Mouse (Mus musculus) stomach, postnatal 0 days (tissue): Measurements from ENCODE around the gene Zfhx3. TPM values are rescaled to one million over a fixed set of nuclear protein-coding genes. Genes with fewer than 3 reads are reported as not detected.

ENCODE experiments used
- ATAC-seq: fragments of 200-750 bp; cut with Nextera tagmentation; 2 replicates; pipeline ENCODE4 v1.8.0; 2017; ENCODE audit not compliant: low FRiP score, low TSS enrichment
- DNase-seq: peaks from one replicate; pipeline ENCODE4 v3.0.0-alpha.2; 2016; ENCODE audit warnings: low spot score
- H3K27ac ChIP-seq: fragments of 300-500 bp; sonication (generic); replicated peaks from 2 replicates; pipeline ENCODE4 v1.5.1; 2014; ENCODE audit warnings: mild to moderate bottlenecking, control low read depth
- H3K27me3 ChIP-seq: fragments of 300-500 bp; sonication (generic); 2 replicates; pipeline ENCODE4 v1.6.1; 2014; ENCODE audit warnings: low read length; ENCODE audit not compliant: control insufficient read depth, insufficient read depth
- H3K36me3 ChIP-seq: fragments of 300-500 bp; sonication (generic); 2 replicates; pipeline ENCODE4 v1.6.1; 2014; ENCODE audit warnings: low read length, mixed read lengths; ENCODE audit not compliant: control insufficient read depth, insufficient read depth
- H3K4me1 ChIP-seq: fragments of 300-500 bp; sonication (generic); replicated peaks from 2 replicates; pipeline ENCODE4 v1.6.1; 2014; ENCODE audit warnings: antibody characterized with exemption; ENCODE audit not compliant: control insufficient read depth, insufficient read depth
- H3K4me2 ChIP-seq: fragments of 300-500 bp; sonication (generic); replicated peaks from 2 replicates; pipeline ENCODE4 v1.6.1; 2014; ENCODE audit warnings: low read depth, mild to moderate bottlenecking, control low read depth, moderate library complexity
- H3K4me3 ChIP-seq: fragments of 300-500 bp; sonication (generic); 2 replicates; pipeline ENCODE4 v1.5.1; 2014; ENCODE audit warnings: low read depth, low read length, control low read depth
- H3K9ac ChIP-seq: fragments of 300-500 bp; sonication (generic); 2 replicates; pipeline ENCODE4 v1.6.1; 2014; ENCODE audit warnings: mild to moderate bottlenecking, low read length, control low read depth, mixed read lengths
- H3K9me3 ChIP-seq: fragments of 300-500 bp; sonication (generic); 2 replicates; pipeline ENCODE4 v1.6.1; 2016; ENCODE audit warnings: low read length; ENCODE audit not compliant: control insufficient read depth
- CTCF ChIP-seq: IDR thresholded peaks from 2 replicates; pipeline ENCODE4 v1.5.1; 2016; ENCODE audit warnings: antibody characterized with exemption, low read depth, mild to moderate bottlenecking, moderate library complexity
- EP300 ChIP-seq: optimal IDR thresholded peaks from 2 replicates; pipeline ENCODE3; 2016; ENCODE audit warnings: antibody characterized with exemption
- WGBS: fragments of 180-500 bp; shearing (Covaris S2); extraction: QIAGEN DNeasy Blood & Tissue Kit; methylation state at CpG from one replicate; pipeline ENCODE4 v1.1.7; 2014; 5-methylcytosine and 5-hydroxymethylcytosine counted together
- polyA plus RNA-seq: library from polyadenylated mRNA; unstranded; fragments of >200 nt; fragmentation: Nextera tagmentation; extraction: Ambion mirVana; gene quantifications from 2 replicates; pipeline ENCODE4 v1.2.1, GENCODE M21; 2015

Zfhx3 gene
- polyA plus RNA-seq, 1 experiment from 2014 or later: 4.6 TPM

DNA sequence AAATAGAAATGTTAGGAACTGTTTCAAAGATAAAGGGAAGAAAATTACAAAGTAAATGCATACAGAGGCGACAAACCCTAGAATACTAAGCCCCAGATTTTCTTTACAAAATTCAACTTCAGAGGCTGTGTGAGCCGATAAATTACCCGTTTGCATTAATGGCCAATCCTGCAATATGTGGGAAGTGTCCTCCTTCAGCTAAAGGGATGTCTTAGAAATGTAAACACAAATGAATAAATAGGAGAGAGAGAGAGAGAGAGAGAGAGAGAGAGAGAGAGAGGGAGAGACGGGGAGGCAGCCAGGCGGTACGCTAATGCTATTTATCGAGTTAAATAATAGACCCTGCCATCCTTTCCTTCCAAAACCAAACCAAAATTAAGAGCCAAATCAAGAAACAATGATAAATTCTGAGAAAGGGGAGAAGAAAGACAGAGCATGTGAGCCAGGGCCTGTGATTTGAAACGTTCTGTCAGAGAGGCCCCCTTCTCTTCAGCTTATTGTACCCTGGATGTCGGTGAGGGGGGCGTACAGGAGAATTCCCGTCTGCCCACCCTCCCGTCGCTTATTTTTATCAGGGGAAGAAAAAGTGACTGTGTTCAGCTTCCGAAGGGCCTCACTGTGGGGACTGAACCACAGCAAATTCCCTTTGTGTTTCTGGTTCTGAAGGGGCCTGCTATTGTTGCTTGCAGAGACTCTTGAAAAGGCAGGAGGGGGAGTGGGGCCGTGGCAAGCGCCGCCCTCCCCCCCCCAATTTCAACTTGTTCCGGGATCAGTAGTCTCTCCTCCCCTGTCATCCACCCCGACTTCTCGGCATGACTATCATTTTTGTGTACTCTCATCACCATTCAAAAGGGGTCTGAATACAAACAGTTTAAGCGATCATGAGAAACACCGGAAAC, 303.8 kb downstream of the Zfhx3 start:
- ATAC-seq (no peak), DNase-seq (no peak)
- H3K27me3 ChIP-seq: no peaks in the 10 kb centered on the region; the same call in 1 of the 2 replicates
- peak overlapping the region; percentile 25; the same call in 1 of the 2 replicates for H3K4me2 ChIP-seq
- H3K4me3 ChIP-seq: no peak overlapping the region
- no peak overlapping the region for H3K9ac ChIP-seq
- no peaks in the 10 kb centered on the region for H3K4me1 ChIP-seq
- TF ChIP-seq EP300 (no peak), CTCF (no peak)
- H3K9me3 ChIP-seq: no peaks in the 10 kb centered on the region
- no peak overlapping the region for H3K27ac ChIP-seq
- H3K36me3 ChIP-seq: no peaks in the 10 kb centered on the region
- WGBS: 34% methylated on average over 22 of the region's 22 CpGs

DNA sequence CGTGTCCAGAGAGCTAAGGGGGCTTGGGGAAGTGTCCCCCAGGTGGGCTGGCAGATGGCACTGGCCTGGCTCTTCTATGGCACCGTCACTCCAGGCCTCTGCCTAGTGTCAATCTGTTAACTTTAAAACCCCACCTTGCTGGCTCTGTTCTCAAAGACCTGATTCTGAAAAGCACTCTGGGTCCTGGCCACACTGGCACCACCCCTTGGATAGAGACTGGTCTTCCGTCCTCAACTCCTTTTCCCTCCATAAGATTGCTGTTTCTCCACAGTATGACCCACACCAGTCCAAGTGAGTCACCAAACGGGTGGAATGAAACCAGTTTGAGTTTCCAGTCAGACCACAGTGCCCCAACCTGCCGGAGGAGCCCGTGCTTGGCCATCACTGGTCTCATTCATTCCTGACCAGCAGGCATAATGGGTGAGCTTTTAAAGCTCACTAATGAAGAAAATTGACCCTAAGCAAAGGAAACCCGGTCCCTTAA, 304.5 kb downstream of the Zfhx3 start:
- Histone ChIP-seq H3K27me3 (no peaks in the 10 kb centered on the region; the same call in 1 of the 2 replicates), H3K36me3 (no peaks in the 10 kb centered on the region), H3K9me3 (no peaks in the 10 kb centered on the region), H3K4me1 (no peaks in the 10 kb centered on the region), H3K4me2 (no peak overlapping the region), H3K4me3 (no peak overlapping the region), H3K9ac (no peak overlapping the region), H3K27ac (no peak overlapping the region)
- no peak for TF ChIP-seq EP300
- 69% methylated on average over 7 of the region's 7 CpGs for WGBS
- DNase-seq: no peak
- no peak for ATAC-seq

DNA sequence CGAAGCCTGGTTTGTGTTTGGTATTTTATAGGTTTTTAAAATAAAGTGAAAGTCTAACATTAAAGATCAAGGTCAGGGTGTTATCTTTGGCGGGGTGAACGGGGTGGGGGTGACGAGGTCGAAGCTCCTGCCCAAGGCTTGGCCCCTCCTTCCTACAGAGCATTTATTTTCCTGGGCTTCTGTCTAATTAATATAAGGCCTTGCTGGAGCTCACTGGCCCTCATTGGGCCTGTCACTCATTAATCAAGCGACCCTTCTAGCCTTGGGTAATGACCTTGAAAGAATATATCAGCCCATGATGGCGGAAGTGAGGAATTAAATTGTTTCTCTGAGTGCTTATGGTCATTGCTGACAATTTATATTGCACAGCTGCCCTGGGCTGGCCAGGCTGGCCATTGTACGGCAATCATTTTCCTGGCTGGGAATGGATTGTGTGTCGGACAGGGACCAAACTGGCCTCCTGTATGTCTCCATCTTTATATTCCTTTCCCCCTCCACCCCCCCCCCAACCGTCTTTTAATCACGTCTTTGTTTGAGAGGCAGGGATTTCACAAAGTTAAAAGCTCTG, 322.2 kb downstream of the Zfhx3 start:
- H3K27ac ChIP-seq: no peak overlapping the region
- TF ChIP-seq EP300 (no peak), CTCF (no peak)
- no peaks in the 10 kb centered on the region for H3K27me3 ChIP-seq
- WGBS: 51% methylated on average over 11 of the region's 11 CpGs
- H3K9me3 ChIP-seq: no peaks in the 10 kb centered on the region
- DNase-seq (no peak), ATAC-seq (no peak)
- no peaks in the 10 kb centered on the region for H3K36me3 ChIP-seq
- no peak overlapping the region for H3K4me3 ChIP-seq
- H3K9ac ChIP-seq: no peak overlapping the region
- no peaks in the 10 kb centered on the region for H3K4me1 ChIP-seq
- H3K4me2 ChIP-seq: no peak overlapping the region

DNA sequence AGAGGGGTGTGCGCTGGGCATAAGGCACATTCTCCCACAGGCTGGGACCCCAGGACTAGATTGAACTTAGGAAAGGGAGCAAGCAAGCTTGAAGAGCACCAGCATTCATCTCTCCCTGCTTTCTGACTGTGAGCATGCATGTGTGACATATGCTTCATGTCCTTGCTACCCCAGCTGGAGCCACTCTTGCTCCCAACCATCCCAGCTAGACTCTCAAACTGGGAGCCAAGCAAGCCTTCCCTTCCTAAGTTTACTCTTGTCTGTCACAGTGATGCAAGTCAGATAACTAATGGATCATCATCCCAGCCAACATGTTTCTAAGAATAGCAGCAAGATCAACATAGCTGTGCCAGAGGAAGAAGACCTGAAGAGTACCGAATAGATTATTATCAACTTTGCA, 335.5 kb downstream of the Zfhx3 start:
- Histone ChIP-seq H3K27me3 (no peaks in the 10 kb centered on the region), H3K9ac (no peak overlapping the region), H3K9me3 (no peaks in the 10 kb centered on the region), H3K4me3 (no peak overlapping the region), H3K4me2 (no peak overlapping the region), H3K27ac (no peak overlapping the region), H3K4me1 (no peaks in the 10 kb centered on the region), H3K36me3 (no peaks in the 10 kb centered on the region)
- TF ChIP-seq EP300 (no peak), CTCF (no peak)
- 74% methylated on average over 2 of the region's 2 CpGs for WGBS
- no peak for DNase-seq
- ATAC-seq: no peak

DNA sequence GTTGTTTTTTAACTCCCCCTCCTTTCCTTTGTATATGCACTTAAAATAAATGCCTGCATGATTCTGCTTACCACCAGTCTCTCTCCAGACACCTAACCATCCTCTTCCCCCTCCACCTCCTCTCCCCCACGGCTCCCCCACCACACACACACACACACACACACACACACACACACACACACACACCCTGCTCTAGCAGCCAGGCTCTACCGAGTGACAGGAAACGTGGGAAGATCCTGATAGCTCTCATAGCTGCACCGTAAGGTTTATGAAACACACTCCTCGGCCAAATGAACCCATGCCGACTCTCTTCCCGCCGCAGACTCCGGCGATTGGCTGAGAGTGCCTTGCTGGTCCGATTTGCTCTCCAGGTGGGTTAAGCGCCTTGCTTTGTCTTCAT, 339.5 kb downstream of the Zfhx3 start:
- Histone ChIP-seq H3K9ac (no peak overlapping the region), H3K4me2 (no peak overlapping the region), H3K36me3 (no peaks in the 10 kb centered on the region), H3K4me1 (no peaks in the 10 kb centered on the region), H3K9me3 (no peaks in the 10 kb centered on the region), H3K27me3 (no peaks in the 10 kb centered on the region), H3K27ac (no peak overlapping the region), H3K4me3 (no peak overlapping the region)
- TF ChIP-seq EP300 (no peak), CTCF (no peak)
- DNase-seq (no peak), ATAC-seq (no peak)
- 67% methylated on average over 12 of the region's 12 CpGs for WGBS

DNA sequence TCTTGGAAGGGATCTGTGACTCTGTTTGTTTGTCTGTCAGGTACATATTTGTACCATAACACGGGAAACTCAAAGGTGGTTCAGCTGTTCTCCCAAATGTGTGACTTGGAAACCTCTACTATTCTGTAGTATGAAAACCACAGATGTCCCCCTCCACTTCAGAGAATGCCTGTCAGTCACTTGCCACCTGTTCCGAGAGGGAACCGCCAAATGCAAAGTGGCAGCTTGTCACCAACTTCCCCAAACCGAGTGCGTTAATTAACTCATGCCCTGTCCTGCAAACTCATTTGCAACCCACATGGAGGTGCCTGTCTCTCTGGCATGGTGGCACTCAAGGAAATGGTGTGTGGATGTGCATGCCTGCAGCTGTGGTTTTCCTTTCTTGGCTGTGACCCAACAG, 343.7 kb downstream of the Zfhx3 start:
- H3K4me3 ChIP-seq: no peak overlapping the region
- no peaks in the 10 kb centered on the region for H3K27me3 ChIP-seq
- H3K4me1 ChIP-seq: no peaks in the 10 kb centered on the region
- no peak overlapping the region for H3K4me2 ChIP-seq
- TF ChIP-seq CTCF (no peak), EP300 (no peak)
- no peak for DNase-seq
- H3K9me3 ChIP-seq: no peaks in the 10 kb centered on the region
- no peak overlapping the region for H3K9ac ChIP-seq
- H3K36me3 ChIP-seq: no peaks in the 10 kb centered on the region
- WGBS: 73% methylated on average over 5 of the region's 5 CpGs
- H3K27ac ChIP-seq: no peak overlapping the region
- ATAC-seq: no peak
